Mouse (Mus musculus): ENCODE data around the gene Tada3. TPM values are rescaled to one million over a fixed set of nuclear protein-coding genes. Genes with fewer than 3 reads are reported as not detected.

Tada3 gene
- total and polyA plus RNA-seq, 2 experiments from 2014 or later: 26.2 to 61.8 TPM

DNA sequence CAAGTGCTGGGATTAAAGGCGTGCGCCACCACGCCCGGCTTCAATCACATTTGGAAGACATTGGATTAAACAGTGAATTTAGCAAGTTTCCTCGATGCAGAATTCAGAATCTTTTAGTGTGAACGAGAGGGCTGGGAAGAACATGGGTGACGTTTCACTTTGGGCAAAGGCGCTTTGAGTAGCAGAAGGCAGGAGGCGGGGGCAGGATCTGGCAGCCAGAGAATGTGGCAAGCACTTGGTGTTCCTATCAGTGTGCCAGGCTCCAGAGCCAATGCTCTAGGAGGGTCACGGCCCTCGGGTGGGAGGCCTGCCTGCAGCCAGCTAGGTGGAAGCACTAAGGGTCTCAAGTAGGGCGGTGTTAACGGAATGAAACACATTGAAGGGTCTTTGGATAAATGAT, 24.4 kb upstream of the Tada3 start:
- Histone ChIP-seq H3K9me3 (ENCODE audit: low read length) (no peaks in the 10 kb centered on the region), H3K36me3 (ENCODE audit: insufficient read depth, low read length) (no peaks in the 10 kb centered on the region; the same call in 1 of the 2 replicates), H3K4me1 (ENCODE audit: insufficient read depth, low read length) (no peaks in the 10 kb centered on the region), H3K9ac (replicated peaks; ENCODE audit: low read length) (no peak overlapping the region), H3K27ac (no peak overlapping the region), H3K27me3 (ENCODE audit: insufficient read depth, low read length) (no peaks in the 10 kb centered on the region), H3K4me2 (ENCODE audit: low read depth, low read length) (no peak overlapping the region), H3K4me3 (ENCODE audit: low read length) (no peak overlapping the region)
- DNase-seq (ENCODE audit: low spot score) (no peak), ATAC-seq (no peak)
- WGBS: 88% methylated on average over 13 of the region's 13 CpGs
- no peak for TF ChIP-seq CTCF (IDR thresholded peaks at IDR 0.05; ENCODE audit: low read depth)

DNA sequence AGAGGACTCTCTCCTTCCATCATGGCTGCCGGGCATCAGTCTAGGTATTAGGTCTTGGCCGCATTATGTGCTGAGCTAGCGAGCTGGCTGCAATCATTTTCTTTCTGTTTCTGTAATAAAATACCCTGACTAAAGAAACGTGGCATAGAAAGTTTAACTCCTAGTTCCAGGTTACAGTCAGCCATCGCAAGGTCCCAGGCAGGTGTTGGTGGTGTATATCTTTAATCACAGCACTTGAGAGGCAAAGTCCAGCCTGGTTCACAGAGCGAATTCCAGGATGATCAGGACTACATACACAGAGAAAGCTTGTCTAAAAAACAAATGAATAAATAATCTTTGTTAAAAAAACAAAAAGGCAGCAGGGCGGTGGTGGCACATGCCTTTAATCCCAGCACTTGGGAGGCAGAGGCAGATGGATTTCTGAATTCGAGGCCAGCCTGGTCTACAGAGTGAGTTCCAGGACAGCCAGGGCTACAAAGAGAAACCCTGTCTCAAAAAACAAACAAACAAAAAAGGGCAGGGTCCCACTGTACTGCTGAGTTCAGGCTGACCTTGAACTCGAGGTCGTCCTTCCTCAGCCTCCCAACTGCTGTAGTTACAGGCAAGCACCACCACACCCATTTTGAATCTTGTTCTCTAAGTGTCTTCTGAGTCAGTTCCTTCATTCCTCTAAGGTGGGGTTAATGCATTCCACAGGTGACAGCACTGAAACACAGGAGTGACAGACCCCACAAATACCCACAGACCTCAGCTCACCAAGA, 18.8 kb upstream of the Tada3 start:
- H3K9me3 ChIP-seq (ENCODE audit: low read length): 0 out of 2 replicates have a peak, but pooled peaks cover 2% of the 10 kb centered on the region
- H3K27me3 ChIP-seq (ENCODE audit: insufficient read depth, low read length): no peaks in the 10 kb centered on the region
- WGBS: 88% methylated on average over 10 of the region's 10 CpGs
- ATAC-seq (no peak), DNase-seq (ENCODE audit: low spot score) (no peak)
- TF ChIP-seq CTCF (IDR thresholded peaks at IDR 0.05; ENCODE audit: low read depth): no peak
- H3K4me2 ChIP-seq (ENCODE audit: low read depth, low read length): no peak overlapping the region
- H3K36me3 ChIP-seq (ENCODE audit: insufficient read depth, low read length): peaks cover 3% of the 10 kb centered on the region; the same call in 1 of the 2 replicates
- H3K4me3 ChIP-seq (ENCODE audit: low read length): no peak overlapping the region
- H3K4me1 ChIP-seq (ENCODE audit: insufficient read depth, low read length): no peaks in the 10 kb centered on the region
- H3K27ac ChIP-seq: no peak overlapping the region
- H3K9ac ChIP-seq (replicated peaks; ENCODE audit: low read length): no peak overlapping the region

- Histone ChIP-seq H3K9ac (replicated peaks; ENCODE audit: low read length) (no peak overlapping the region), H3K4me1 (ENCODE audit: insufficient read depth, low read length) (no peaks in the 10 kb centered on the region), H3K27me3 (ENCODE audit: insufficient read depth, low read length) (no peaks in the 10 kb centered on the region), H3K36me3 (ENCODE audit: insufficient read depth, low read length) (peaks cover 3% of the 10 kb centered on the region; the same call in 1 of the 2 replicates), H3K27ac (no peak overlapping the region), H3K9me3 (ENCODE audit: low read length) (0 out of 2 replicates have a peak, but pooled peaks cover 2% of the 10 kb centered on the region), H3K4me2 (ENCODE audit: low read depth, low read length) (no peak overlapping the region), H3K4me3 (ENCODE audit: low read length) (no peak overlapping the region)
- 94% methylated on average over 6 of the region's 6 CpGs for WGBS
- TF ChIP-seq CTCF (IDR thresholded peaks at IDR 0.05; ENCODE audit: low read depth): peak; percentile 17; the same call in 1 of the 2 replicates
- DNase-seq (ENCODE audit: low spot score) (no peak), ATAC-seq (no peak)
Observed at GRCm38 (mm10) chr6:113395501-113395900, 17.8 kb upstream of the Tada3 start.

DNA sequence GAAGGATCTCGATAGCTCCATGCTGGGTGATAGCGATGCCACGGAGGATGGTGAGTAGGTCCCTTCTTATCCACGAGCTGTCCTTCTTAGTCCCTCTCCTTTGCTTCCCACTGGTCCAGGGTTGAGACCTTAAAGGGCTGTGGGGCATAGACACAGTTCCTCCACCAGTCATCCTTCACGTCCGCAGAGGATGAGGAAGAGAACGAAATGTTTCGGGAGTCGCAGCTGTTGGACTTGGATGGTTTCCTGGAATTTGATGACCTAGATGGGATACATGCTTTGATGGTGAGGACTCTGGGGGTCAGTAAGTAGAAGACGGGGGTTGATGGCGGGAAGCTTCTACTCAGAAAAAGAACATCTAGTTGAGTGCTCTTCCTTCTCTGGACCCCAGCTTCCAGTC, 17.1 kb upstream of the Tada3 start:
- DNase-seq (ENCODE audit: low spot score): no peak
- 0 out of 2 replicates have a peak, but pooled peaks cover 2% of the 10 kb centered on the region for H3K9me3 ChIP-seq (ENCODE audit: low read length)
- 91% methylated on average over 11 of the region's 11 CpGs for WGBS
- peaks cover 5% of the 10 kb centered on the region for H3K36me3 ChIP-seq (ENCODE audit: insufficient read depth, low read length)
- no peak overlapping the region for H3K9ac ChIP-seq (replicated peaks; ENCODE audit: low read length)
- H3K4me1 ChIP-seq (ENCODE audit: insufficient read depth, low read length): no peaks in the 10 kb centered on the region
- no peak overlapping the region for H3K4me3 ChIP-seq (ENCODE audit: low read length)
- no peak for TF ChIP-seq CTCF (IDR thresholded peaks at IDR 0.05; ENCODE audit: low read depth)
- H3K27me3 ChIP-seq (ENCODE audit: insufficient read depth, low read length): no peaks in the 10 kb centered on the region
- H3K4me2 ChIP-seq (ENCODE audit: low read depth, low read length): no peak overlapping the region
- no peak overlapping the region for H3K27ac ChIP-seq
- no peak for ATAC-seq

GRCm38 (mm10) chr6:113393951-113394350, 16.3 kb upstream of the Tada3 start:
- no peak for ATAC-seq
- no peaks in the 10 kb centered on the region for H3K27me3 ChIP-seq (ENCODE audit: insufficient read depth, low read length)
- H3K9me3 ChIP-seq (ENCODE audit: low read length): 0 out of 2 replicates have a peak, but pooled peaks cover 2% of the 10 kb centered on the region
- H3K36me3 ChIP-seq (ENCODE audit: insufficient read depth, low read length): peaks cover 13% of the 10 kb centered on the region
- H3K4me3 ChIP-seq (ENCODE audit: low read length): no peak overlapping the region
- whole genome bisulfite sequencing: 86% methylated on average over 6 of the region's 6 CpGs
- no peak for TF ChIP-seq CTCF (IDR thresholded peaks at IDR 0.05; ENCODE audit: low read depth)
- no peak for DNase-seq (ENCODE audit: low spot score)
- H3K9ac ChIP-seq (replicated peaks; ENCODE audit: low read length): no peak overlapping the region
- H3K4me2 ChIP-seq (ENCODE audit: low read depth, low read length): no peak overlapping the region
- H3K27ac ChIP-seq: no peak overlapping the region
- H3K4me1 ChIP-seq (ENCODE audit: insufficient read depth, low read length): no peaks in the 10 kb centered on the region

DNA sequence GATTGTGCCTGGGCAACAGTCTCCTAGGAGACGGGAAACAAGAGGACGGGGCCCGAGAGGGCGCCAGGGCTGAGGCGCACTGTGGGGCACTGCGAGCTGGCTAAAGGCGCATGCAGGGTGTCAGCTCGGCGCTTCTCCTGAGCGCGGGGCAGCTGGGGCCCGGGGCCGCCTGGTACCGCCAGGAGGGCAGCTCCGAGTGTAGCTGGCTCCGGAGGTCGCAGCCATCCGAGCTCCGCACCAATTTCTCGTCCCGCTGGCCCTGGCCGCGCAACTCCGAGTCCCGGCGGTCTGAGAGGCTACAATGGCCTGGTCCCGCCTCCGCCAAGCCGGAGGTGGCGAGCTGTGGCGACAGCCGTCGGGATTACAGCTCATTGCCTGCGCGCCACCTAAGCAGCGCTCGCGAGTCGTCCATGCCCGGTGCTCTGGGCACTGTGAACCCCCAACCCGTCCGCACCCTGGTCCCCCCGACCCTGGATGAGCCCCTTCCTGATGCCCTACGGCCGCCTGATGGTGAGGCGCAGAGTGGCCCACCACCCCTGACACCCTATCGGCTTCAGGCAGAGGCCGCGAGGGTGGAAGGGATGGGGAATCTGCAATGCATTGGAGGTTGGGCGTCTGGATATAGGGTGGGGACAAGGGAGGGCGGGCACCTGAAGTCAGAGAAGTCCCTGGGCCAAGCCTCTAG, 14.8 kb upstream of the Tada3 start:
- no peak for TF ChIP-seq CTCF (IDR thresholded peaks at IDR 0.05; ENCODE audit: low read depth)
- ATAC-seq (peak; percentile 91), DNase-seq (ENCODE audit: low spot score) (peak; percentile 80)
- Histone ChIP-seq H3K27ac (peak overlapping the region; percentile 73), H3K27me3 (ENCODE audit: insufficient read depth, low read length) (no peaks in the 10 kb centered on the region), H3K4me2 (ENCODE audit: low read depth, low read length) (peak overlapping the region; percentile 70), H3K9ac (replicated peaks; ENCODE audit: low read length) (peak overlapping the region; percentile 56), H3K4me3 (ENCODE audit: low read length) (peak overlapping the region; percentile 38), H3K9me3 (ENCODE audit: low read length) (0 out of 2 replicates have a peak, but pooled peaks cover 2% of the 10 kb centered on the region), H3K4me1 (ENCODE audit: insufficient read depth, low read length) (no peaks in the 10 kb centered on the region), H3K36me3 (ENCODE audit: insufficient read depth, low read length) (peaks cover 17% of the 10 kb centered on the region)
- WGBS: 3% methylated on average over 51 of the region's 51 CpGs

All from hindbrain, postnatal 0 days (tissue).